In the genomic region with DNA sequence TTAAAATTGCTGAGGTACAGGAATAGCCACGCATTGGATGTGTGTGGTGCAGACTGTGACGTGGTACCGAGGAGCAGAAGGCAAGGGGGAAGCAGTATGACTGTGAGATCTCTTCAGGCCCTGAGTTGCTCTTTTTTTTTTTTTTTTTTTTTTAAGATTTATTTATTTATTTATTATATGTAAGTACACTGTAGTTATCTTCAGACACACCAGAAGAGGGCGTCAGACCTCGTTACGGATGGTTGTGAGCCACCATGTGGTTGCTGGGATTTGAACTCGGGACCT, we compare ENCODE assay signal across 8 mouse cellular contexts. TPM values are rescaled to one million over a fixed set of nuclear protein-coding genes. Genes with fewer than 3 reads are reported as not detected.
DNase-seq lines count a peak whose midpoint lies in the region; ATAC-seq and TF ChIP-seq lines count a peak whose summit lies in the region.
"Not testable (repeated sequence)": the region's sequence is repeated elsewhere in the genome, so short reads cannot be mapped to it uniquely, and the experiment has no call there.
"Had no signal": no experiment of that assay in that cellular context is flagged by ENCODE, and none has a peak within 500 bp of the region (broad histone marks: within the 10 kb centered on the region; RNA-seq: fewer than 3 reads in every experiment).

No protein-coding gene starts in this region.

- H3K4me3 ChIP-seq in cerebellum, adult 2 months (replicated peaks; ENCODE audit: insufficient read depth, low read depth, low read length) = peak overlapping the region; percentile 85
- H3K4me3 ChIP-seq in forebrain, embryonic 12.5 days (replicated peaks) = peak overlapping the region; percentile 78
- H3K4me3 ChIP-seq in heart, embryonic 16.5 days (ENCODE audit: low read length) = peak overlapping the region; percentile 90
- peak overlapping the region; percentile 75 for H3K4me3 ChIP-seq in kidney, adult 2 months (ENCODE audit: insufficient read depth, low read depth, low read length)
- H3K4me3 ChIP-seq in liver, embryonic 11.5 days (ENCODE audit: low read depth, low read length) = peak overlapping the region; percentile 59
- H3K4me3 ChIP-seq in midbrain, embryonic 10.5 days = peak overlapping the region; percentile 86
- peak overlapping the region; percentile 70 for H3K4me3 ChIP-seq in small intestine, adult 2 months (ENCODE audit: low read depth, low read length)

- 62% methylated on average over 7 of the region's 7 CpGs for WGBS in cerebellum, adult 2 months
- WGBS in forebrain, embryonic 12.5 days = 76% methylated on average over 7 of the region's 7 CpGs
- 39% methylated on average over 7 of the region's 7 CpGs for WGBS in heart, embryonic 16.5 days
- 61% methylated on average over 7 of the region's 7 CpGs for WGBS in kidney, adult 2 months
- WGBS in liver, embryonic 11.5 days = 48% methylated on average over 7 of the region's 7 CpGs
- WGBS in midbrain, embryonic 10.5 days = 65% methylated on average over 7 of the region's 7 CpGs
- 35% methylated on average over 7 of the region's 7 CpGs for WGBS in small intestine, adult 2 months

- peak overlapping the region; percentile 70 for H3K4me2 ChIP-seq in forebrain, embryonic 12.5 days
- H3K4me2 ChIP-seq in heart, embryonic 16.5 days (ENCODE audit: low read depth, low read length) = peak overlapping the region; percentile 76
- peak overlapping the region; percentile 81 for H3K4me2 ChIP-seq in liver, embryonic 11.5 days

- not testable (repeated sequence) for H3K4me1 ChIP-seq in cerebellum, adult 2 months (ENCODE audit: control insufficient read depth, insufficient read depth, low read length); forebrain, embryonic 12.5 days; heart, embryonic 16.5 days (ENCODE audit: control insufficient read depth, insufficient read depth, low read length); kidney, adult 2 months (ENCODE audit: control insufficient read depth, insufficient read depth, low read length); liver, embryonic 11.5 days (replicated peaks; ENCODE audit: control insufficient read depth, insufficient read depth, low read length); midbrain, embryonic 10.5 days; small intestine, adult 2 months (ENCODE audit: control insufficient read depth, insufficient read depth, insufficient read length, low read length)

- DNase-seq in cerebellum, adult 2 months = peak in 1 of 2 experiments; percentile 36
- DNase-seq in kidney, adult 2 months; liver, embryonic 11.5 days (ENCODE audit: low spot score); midbrain, embryonic 10.5 days (ENCODE audit: low spot score): not testable (repeated sequence)

- not testable (repeated sequence) for H3K9ac ChIP-seq in forebrain, embryonic 12.5 days
- peak overlapping the region; percentile 96 for H3K9ac ChIP-seq in heart, embryonic 16.5 days (ENCODE audit: low read length)
- H3K9ac ChIP-seq in liver, embryonic 11.5 days (ENCODE audit: low read depth, low read length) = peak overlapping the region; percentile 69; the same call in 1 of the 2 replicates

- TF ChIP-seq CTCF in cerebellum, adult 2 months (IDR thresholded peaks at IDR 0.05; ENCODE audit: borderline replicate concordance, insufficient read depth, low read depth, low read length); kidney, adult 2 months (conservative IDR thresholded peaks at IDR 0.05; ENCODE audit: insufficient read depth, insufficient read length, low read depth, low read length); small intestine, adult 2 months (IDR thresholded peaks at IDR 0.05; ENCODE audit: extremely low read depth, insufficient read length, insufficient replicate concordance, low read depth, low read length): not testable (repeated sequence)

- not testable (repeated sequence) for H3K27me3 ChIP-seq in cerebellum, adult 2 months (ENCODE audit: control insufficient read depth, insufficient read depth, low read length); forebrain, embryonic 12.5 days; heart, embryonic 16.5 days (ENCODE audit: control insufficient read depth, insufficient read depth, low read length); kidney, adult 2 months (replicated peaks; ENCODE audit: control insufficient read depth, insufficient read depth, low read length); liver, embryonic 11.5 days (replicated peaks; ENCODE audit: control insufficient read depth, insufficient read depth, low read length); midbrain, embryonic 10.5 days (ENCODE audit: low read depth, poor library complexity, severe bottlenecking); small intestine, adult 2 months (ENCODE audit: control insufficient read depth, insufficient read depth, low read length)

- H3K36me3 ChIP-seq in forebrain, embryonic 12.5 days (replicated peaks); heart, embryonic 16.5 days (ENCODE audit: control insufficient read depth, insufficient read depth); kidney, adult 2 months (ENCODE audit: control insufficient read depth, insufficient read depth, low read length); liver, embryonic 11.5 days (ENCODE audit: control insufficient read depth, insufficient read depth, low read length); midbrain, embryonic 10.5 days; small intestine, adult 2 months (ENCODE audit: control insufficient read depth, insufficient read depth, low read length): not testable (repeated sequence)

- not testable (repeated sequence) for ATAC-seq in forebrain, embryonic 12.5 days (ENCODE audit: low FRiP score); heart, embryonic 16.5 days (replicated peaks; ENCODE audit: extremely low read depth, insufficient read depth, low FRiP score); liver, embryonic 11.5 days (replicated peaks; ENCODE audit: low FRiP score)

- H3K9me3 ChIP-seq in forebrain, embryonic 12.5 days; heart, embryonic 16.5 days (replicated peaks; ENCODE audit: control insufficient read depth, low read length); liver, embryonic 11.5 days (ENCODE audit: control insufficient read depth, low read length); midbrain, embryonic 10.5 days (replicated peaks): not testable (repeated sequence)

- H3K27ac ChIP-seq in cerebellum, adult 2 months (ENCODE audit: insufficient read depth, low read length); forebrain, embryonic 12.5 days; liver, embryonic 11.5 days (ENCODE audit: low read depth, low read length); midbrain, embryonic 10.5 days (replicated peaks): not testable (repeated sequence)
- H3K27ac ChIP-seq in heart, embryonic 16.5 days (ENCODE audit: low read length) = peak overlapping the region; percentile 97
- H3K27ac ChIP-seq in kidney, adult 2 months (ENCODE audit: insufficient read depth, low read depth, low read length) = peak overlapping the region; percentile 81; the same call in 1 of the 2 replicates
- H3K27ac ChIP-seq in small intestine, adult 2 months (ENCODE audit: insufficient read depth, low read depth, low read length) = peak overlapping the region; percentile 89

- not testable (repeated sequence) for TF ChIP-seq POLR2A in cerebellum, adult 2 months (IDR thresholded peaks at IDR 0.05; ENCODE audit: borderline replicate concordance, insufficient read depth, low read length); kidney, adult 2 months (IDR thresholded peaks at IDR 0.05; ENCODE audit: low read depth, low read length); small intestine, adult 2 months (IDR thresholded peaks at IDR 0.05; ENCODE audit: low read depth, low read length)

RNA-seq across cellular contexts. Expression of gene Zfp809, which starts 0.8 kb away (rescaled TPM):
- 16.8 and 19.8 TPM in 2 replicates for polyA plus RNA-seq in cerebellum, adult 2 months (2012; rRNA removed)
- polyA plus RNA-seq in forebrain, embryonic 12.5 days (2016; fragmentation: Nextera tagmentation; extraction: Ambion mirVana) = 10.1 and 11.3 TPM in 2 replicates
- 21.7 and 22.0 TPM in 2 replicates for polyA plus RNA-seq in heart, embryonic 16.5 days (2015; fragmentation: Nextera tagmentation; extraction: Ambion mirVana)
- polyA plus RNA-seq in kidney, adult 2 months (2012; rRNA removed) = 13.6 and 17.7 TPM in 2 replicates
- 16.9 and 19.7 TPM in 2 replicates for polyA plus RNA-seq in liver, embryonic 11.5 days (2014; fragmentation: Nextera tagmentation; extraction: Ambion mirVana)
- polyA plus RNA-seq in midbrain, embryonic 10.5 days (2016; fragmentation: Nextera tagmentation; extraction: Ambion mirVana) = 10.4 and 11.6 TPM in 2 replicates
- polyA plus RNA-seq in small intestine, adult 2 months (2012; rRNA removed) = 4.3 and 8.9 TPM in 2 replicates

RNA-seq across cellular contexts. Expression of gene Zfp599, which starts 33.4 kb away (rescaled TPM):
- 2.8 and 3.2 TPM in 2 replicates for polyA plus RNA-seq in cerebellum, adult 2 months (2012; rRNA removed)
- polyA plus RNA-seq in forebrain, embryonic 12.5 days (2016; fragmentation: Nextera tagmentation; extraction: Ambion mirVana) = 7.7 and 8.3 TPM in 2 replicates
- 4.3 and 4.4 TPM in 2 replicates for polyA plus RNA-seq in heart, embryonic 16.5 days (2015; fragmentation: Nextera tagmentation; extraction: Ambion mirVana)
- 0.07 and 0.09 TPM in 2 replicates for polyA plus RNA-seq in kidney, adult 2 months (2012; rRNA removed)
- 4.8 and 5.0 TPM in 2 replicates for polyA plus RNA-seq in liver, embryonic 11.5 days (2014; fragmentation: Nextera tagmentation; extraction: Ambion mirVana)
- 5.7 and 6.8 TPM in 2 replicates for polyA plus RNA-seq in midbrain, embryonic 10.5 days (2016; fragmentation: Nextera tagmentation; extraction: Ambion mirVana)
- 0.13 and 0.16 TPM in 2 replicates for polyA plus RNA-seq in small intestine, adult 2 months (2012; rRNA removed)

RNA-seq across cellular contexts. Expression of gene Zfp872, which starts 38.4 kb away (rescaled TPM):
- polyA plus RNA-seq in cerebellum, adult 2 months (2012; rRNA removed) = 0.07 and 0.13 TPM in 2 replicates
- 0.10 and 0.31 TPM in 2 replicates for polyA plus RNA-seq in forebrain, embryonic 12.5 days (2016; fragmentation: Nextera tagmentation; extraction: Ambion mirVana)
- polyA plus RNA-seq in heart, embryonic 16.5 days (2015; fragmentation: Nextera tagmentation; extraction: Ambion mirVana) = 0.22 and 0.26 TPM in 2 replicates
- polyA plus RNA-seq in kidney, adult 2 months (2012; rRNA removed) = not detected in 2 replicates
- polyA plus RNA-seq in liver, embryonic 11.5 days (2014; fragmentation: Nextera tagmentation; extraction: Ambion mirVana) = 0.13 and 0.15 TPM in 2 replicates
- 0.25 TPM in 2 replicates for polyA plus RNA-seq in midbrain, embryonic 10.5 days (2016; fragmentation: Nextera tagmentation; extraction: Ambion mirVana)
- polyA plus RNA-seq in small intestine, adult 2 months (2012; rRNA removed) = not detected in 2 replicates
- polyA plus RNA-seq: Patski had no signal
